Mouse (Mus musculus): Measurements from ENCODE around the gene Nkx6-2. TPM values are rescaled to one million over a fixed set of nuclear protein-coding genes. Genes with fewer than 3 reads are reported as not detected.

Gene Nkx6-2
- total RNA-seq, 2 experiments from 2014 or later: not detected

DNA sequence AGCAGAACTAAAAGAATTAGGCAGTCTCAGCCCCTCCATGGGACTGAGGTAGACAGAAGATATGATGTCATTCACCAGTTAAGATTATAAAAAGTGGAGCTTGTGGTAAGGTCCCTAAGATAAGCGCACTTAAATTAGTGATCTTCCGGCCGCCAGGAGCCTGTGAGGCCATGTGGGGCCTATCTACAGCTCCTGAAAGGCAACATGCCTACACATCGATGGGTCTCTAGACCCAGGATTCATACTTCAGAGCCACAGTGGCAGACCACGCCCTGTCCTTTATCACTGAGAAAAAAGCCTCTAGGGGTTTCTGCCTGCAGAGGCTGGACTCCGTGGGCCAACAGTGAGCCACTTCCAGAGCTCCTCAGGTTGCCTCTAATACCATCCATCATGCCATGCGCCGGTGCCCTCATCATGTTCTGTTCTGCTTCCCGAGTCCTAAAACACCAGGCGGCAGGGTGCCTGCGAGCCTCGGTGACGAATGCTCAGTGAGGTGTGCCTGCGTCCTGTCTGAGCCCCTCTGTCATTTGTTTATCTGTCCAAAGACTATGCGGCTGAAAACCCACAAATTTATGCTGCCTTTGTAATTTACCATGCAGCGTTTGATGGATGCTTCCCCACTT, 6.4 kb downstream of the Nkx6-2 start:
- intact Hi-C loops (cut with DNase I): no loop called here
- no peak for DNase-seq

DNA sequence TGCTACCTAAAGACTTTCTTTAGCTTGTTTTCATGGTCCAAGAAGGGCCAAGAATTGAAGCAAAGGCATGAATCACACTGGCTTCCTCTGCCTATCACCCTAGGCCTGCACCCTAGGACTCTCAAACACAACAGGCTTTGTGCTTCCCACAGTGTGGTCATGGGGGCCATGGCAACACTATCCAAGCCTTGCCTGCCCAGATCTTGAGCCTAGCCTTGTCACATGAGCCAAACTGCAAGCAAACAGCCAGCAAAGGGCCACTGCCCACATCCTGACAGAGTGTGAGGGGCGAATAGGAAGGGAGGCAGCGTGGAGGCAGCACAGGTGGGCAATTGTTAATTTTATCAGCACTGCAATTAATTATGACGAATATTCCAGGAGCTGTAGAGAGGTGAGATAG, 9.9 kb downstream of the Nkx6-2 start:
- DNase-seq: no peak
- intact Hi-C loops (cut with DNase I): no loop called here

DNA sequence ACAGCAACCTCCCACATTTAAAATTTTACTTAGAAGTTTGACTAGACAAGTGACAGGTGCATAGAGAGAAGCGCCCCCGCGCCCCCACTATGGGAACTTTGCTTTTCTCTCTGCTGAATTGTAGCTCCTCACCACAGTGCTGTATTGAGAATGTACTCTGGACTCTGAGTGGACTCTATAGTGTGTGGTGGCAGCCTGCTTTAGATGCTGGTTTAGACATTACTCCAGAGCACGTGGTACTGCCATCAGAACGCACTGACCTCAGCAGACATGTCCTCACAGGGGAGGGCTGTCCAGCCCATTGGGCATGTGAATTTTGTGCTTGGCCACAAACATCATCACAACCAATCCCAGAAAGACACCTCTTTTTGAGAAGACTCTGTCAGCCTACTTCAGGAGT, 11.8 kb downstream of the Nkx6-2 start:
- intact Hi-C loops (cut with DNase I): no loop called here
- no peak for DNase-seq

DNA sequence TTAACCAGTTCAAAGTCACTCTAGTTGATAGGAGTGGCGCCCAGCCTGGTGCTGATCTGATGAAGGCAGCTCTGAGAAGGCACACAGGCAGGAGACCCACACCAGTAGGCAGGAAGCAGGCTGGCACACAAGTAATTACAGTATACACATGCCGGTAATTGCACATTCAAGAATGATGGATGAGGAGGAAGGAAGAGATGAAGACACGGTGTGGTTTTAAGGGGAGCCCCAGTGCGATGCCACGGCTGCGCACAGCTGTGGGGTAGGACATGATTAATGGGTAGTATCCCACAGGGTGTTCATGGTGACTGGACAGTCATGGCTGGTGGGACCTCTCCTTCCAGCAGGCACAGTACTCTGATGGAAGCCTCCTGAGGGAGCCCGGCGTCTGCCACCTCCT, 16.1 kb downstream of the Nkx6-2 start:
- intact Hi-C loops (cut with DNase I): no loop called here
- DNase-seq: no peak

DNA sequence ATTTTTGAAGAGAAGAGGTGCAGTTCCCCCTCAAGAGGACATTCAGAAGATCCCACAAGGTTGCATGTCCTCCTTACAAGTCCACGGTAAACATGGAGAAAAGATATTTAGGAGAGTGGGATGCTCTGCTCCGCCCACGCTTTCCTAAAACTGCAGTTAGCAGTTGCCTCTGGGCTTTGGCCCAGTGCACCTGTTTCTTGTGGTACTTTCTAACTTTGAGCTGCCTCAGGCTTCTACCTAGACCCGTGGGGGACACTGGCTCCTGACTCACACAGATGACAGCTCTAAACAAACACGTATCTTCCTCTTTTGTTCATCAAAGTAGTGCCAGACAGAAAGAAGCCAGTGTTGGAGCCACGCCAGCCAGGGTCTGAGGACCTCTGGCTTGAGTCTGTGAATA, 16.6 kb downstream of the Nkx6-2 start:
- intact Hi-C loops (cut with DNase I): no loop called here
- no peak for DNase-seq

DNA sequence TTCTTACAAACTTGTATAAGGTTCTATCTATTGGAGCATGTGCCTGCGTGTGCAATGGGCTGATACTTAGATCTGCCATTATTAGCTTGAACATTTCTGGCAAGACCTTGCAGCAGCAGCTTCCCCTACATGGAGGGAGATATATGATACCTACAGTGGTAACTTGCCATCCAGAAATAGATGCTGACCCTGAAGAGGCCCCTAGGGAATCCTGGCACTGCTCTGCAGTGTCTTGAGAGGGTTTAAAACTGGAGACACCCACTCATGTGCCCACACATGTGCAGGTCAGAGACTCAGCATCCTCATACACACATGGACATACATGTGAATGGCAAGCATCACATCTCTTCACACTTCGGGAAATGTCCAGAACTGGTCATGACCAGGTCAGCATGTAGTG, 18.4 kb downstream of the Nkx6-2 start:
- intact Hi-C loops (cut with DNase I): no loop called here
- DNase-seq: no peak

DNA sequence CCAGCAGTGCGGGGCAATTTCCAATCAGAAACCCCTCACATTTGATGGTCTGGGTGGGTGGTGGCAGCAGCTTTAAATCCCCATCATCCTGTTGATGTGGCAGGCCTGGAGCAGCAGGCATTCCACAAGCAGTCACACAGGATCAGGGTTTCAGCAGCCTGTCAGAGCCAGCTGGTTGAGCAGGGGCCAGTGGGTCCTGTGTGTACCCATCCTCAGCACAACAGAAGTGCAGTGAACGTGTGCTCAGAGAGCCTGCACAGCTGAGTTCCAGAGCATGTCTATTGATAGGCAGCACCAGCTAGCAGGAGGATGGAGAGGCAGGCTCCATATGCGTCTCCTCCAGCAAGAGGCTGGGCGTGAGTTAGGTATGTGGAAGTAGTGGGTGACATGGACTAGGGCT, 19.2 kb downstream of the Nkx6-2 start:
- DNase-seq: no peak

DNA sequence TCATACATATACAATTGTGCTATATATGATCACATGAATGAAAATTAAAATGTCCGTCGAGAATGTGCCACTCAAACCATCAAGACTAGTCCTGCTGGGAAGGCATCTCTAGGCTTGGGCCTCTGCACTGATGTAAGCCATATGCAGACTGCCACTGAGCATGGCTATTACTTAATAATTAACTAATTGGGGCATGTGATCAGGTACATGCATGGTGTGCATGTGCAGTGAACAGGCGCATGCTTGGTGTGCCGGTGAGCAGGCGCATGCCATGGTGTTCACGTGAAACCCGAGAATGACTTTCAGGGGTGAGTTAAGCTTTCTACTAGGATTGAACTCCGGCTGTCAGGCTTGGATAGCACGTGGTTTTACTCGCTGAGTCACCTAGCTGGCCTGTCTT, 22.9 kb downstream of the Nkx6-2 start:
- DNase-seq: no peak
- intact Hi-C loops (cut with DNase I): no loop called here

More for the DNA sequence above, 19.2 kb downstream of the Nkx6-2 start:
- intact Hi-C loops (cut with DNase I): no loop called here

DNA sequence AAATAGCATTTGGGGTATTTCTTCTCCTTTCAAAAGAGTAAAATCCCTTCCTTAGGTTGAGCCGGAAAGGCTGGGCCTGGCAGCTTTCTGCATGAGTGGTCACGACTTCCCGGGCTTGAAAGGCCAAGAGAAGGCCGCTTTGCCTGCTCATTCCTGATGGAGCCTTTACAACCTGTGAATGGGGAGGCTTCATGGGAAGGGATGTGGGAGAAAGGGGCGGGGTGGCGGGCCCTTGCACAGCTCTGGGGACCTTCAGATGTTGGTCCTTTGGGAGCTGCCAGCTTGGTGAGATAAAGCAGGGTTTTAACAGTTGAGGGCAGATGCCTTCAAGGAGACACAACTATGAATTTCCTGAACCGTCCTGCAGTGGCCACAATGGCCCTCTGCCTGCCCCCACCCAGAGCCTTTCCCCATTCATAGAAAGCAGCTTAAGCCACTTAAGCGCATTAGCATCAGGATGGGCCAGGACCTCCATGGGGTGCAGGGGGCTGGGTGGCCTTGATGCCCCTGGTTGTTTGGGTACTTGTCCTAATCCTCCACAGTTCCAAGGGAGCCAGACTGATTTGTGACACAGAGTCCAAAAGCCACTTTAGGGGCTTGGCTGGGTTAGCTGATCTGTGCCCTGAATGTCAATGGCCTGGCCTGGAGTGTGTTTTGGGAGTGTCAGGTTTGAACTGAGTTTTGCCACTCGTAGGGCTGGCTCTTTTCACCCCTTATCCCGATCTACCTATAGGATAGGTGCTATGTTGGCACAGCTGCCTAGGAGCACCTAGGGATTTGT, 25.7 kb downstream of the Nkx6-2 start:
- no peak for DNase-seq
- intact Hi-C loops (cut with DNase I): no loop called here

DNA sequence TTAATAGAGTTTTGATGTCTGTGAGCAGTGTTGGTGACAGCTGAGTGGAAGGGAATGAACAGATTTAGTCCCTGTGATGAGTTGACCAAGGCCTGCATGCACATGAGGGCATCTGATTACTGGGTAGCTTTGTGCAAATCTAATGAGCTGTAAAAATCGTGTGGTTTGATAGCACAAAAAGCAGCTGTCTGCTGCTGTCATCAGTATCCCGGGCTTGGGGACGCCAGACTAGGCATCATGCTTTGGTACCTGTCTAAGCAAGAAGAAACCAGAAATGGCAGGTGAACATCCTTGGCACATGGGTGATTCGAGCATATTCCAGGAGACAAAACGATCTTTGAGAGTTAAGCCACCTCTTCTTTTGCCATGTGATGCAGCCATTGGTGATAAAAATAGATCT, 26.3 kb downstream of the Nkx6-2 start:
- intact Hi-C loops (cut with DNase I): no loop called here
- DNase-seq: no peak

DNA sequence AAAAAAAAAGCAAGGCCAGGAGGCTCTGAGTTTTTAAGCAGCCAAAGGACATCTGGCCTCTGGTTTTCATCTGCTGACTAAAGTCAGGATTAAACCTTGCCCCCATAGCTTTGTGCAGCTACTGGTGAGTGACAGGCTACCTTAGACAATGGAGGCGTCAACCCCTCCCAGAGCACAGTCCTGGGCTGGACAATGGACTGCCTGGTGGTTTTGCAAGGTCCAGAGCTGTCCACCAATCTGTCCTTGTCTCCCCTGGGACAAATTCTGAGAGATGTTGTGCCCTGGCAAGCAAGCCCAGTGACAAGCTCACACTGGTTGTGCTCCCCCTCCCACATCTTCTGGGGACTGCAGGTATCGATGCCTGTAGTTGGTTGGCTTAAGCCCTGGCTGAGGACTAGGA, 31.1 kb downstream of the Nkx6-2 start:
- no peak for DNase-seq
- intact Hi-C loops (cut with DNase I): no loop called here

DNA sequence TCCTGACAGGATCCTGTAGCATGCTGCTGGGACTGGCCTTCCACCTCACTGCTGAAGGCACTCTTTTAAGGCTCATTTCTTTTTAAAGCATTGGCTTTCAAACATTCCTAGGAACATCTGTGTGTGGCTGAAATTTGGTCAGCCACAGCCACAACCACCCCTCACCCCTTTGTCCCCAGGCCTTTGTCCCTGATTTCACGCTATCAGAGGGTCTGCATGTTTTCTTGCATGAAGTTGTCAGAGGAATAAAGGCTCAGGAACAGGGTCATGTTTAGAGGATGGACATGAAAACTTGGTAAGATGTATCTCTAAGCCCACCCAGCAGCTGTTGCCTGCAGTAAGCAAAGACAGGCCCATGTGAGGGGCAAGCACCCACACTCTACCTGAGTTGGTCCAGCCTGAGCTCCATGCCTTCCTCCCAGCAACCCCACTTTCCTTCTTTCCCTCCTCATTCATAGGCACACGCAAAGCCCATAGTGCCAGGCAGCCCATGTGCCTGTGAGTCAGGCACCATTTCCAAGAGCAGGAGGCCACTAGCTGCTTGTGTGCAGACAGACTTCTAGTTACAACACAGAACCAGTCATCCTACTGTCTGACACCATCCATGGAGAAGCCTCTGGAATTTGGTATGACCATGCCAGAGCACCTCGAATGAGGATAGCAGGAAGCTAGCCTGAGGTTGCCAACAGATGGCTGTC, 32.4 kb downstream of the Nkx6-2 start:
- DNase-seq: no peak
- intact Hi-C loops (cut with DNase I): no loop called here

DNA sequence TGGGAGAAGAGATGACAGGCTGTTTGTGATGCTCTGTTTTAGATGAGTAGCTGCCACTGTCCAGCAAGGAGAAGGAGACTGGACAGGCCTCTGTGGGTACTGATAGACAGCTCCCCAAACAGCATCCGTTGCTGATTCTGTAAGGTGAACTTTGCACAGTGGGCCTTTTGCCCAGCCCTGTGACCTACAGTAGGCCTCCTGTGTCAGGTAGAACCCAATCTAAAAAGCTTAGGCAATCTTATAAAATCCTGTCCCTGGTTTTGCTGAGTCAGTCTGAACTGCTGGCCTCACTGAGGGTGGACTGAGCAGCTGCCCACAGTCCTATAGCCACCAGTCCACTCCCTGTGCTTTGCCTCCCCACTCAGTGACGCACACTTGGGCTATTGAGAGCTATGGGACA, 35.3 kb downstream of the Nkx6-2 start:
- intact Hi-C loops (cut with DNase I): no loop called here
- no peak for DNase-seq

DNA sequence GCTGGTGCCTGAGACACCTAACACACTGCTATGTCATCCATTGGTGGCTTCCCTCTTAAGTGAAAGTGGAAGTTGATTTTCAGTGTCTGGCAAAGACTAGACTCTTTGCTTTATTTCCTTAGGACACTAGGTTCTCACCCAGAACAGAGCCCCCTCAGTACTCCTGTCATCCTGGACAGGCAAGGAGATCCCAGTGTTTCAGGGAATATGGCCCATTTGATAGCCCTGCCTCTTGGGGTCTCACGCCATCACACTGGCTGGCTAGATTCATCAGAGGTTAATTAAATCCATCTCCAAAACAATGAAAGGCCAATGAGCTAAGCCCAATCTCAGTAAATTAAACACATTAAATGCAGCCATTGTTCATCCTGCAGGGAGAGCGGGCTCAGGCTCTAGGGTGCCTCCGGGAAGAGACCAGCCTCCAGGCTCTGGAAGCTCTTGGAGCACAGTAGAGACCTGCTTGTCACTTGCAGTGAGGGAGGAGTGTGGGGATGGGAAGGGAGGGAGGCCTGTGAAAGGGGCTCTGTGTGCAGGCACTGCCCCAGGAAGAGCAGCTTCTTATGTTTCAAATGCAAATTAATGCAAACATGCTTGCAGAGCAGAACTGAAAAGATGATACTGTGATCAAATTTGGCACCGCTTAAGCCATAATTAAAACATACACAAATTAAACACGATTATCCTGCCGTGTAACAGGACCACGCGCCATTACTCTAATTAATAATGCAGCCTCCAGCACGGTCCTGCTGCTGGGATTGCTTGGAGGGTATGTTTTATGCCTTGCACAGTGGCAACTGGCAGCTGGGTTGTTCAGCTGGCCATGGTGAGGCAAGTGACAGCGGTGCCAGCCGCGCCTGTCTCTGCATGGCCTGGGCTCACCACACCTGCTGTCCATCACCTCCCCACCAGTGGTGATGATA, 37.6 kb downstream of the Nkx6-2 start:
- intact Hi-C loops (cut with DNase I): no loop called here
- DNase-seq: no peak

DNA sequence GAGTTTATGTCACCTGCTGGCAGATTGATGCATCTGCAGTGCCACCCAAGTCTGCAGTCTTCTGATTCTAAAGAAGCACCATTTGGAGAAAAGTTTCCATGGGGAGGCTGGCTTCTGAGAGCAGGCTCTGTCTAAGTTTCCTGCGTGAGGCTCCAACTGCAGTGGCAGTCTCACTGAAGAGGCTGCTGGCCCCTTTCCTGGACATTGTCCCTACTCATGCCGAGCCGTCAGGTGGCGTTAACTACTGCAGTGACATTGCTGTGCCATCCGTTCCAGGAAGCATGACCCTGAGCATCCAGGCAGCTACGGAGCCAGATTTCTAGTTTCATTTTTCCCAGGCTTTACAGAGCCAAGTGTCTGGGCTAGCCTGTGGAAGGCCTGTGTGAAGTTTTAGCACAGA, 41.2 kb downstream of the Nkx6-2 start:
- intact Hi-C loops (cut with DNase I): no loop called here
- DNase-seq: no peak

DNA sequence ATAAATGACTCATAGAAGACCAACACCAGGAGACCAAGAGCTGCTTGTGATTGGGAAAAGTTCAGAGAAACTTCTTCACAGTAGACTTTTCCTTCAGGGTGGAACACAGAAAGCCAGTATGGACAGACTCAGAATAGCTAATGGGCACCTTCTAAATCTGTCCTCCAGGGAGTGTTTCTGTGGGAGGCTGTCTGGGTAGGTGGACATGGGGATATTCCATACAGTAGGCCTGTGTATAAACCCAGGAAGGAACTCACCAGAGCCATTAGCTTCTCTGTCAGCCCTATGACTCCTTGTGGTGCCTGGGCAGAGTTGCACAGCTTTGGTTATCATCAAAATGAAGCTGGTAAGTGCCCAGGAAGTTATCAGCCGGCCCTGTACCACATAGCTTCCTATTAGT, 42.0 kb downstream of the Nkx6-2 start:
- intact Hi-C loops (cut with DNase I): no loop called here
- DNase-seq: no peak

DNA sequence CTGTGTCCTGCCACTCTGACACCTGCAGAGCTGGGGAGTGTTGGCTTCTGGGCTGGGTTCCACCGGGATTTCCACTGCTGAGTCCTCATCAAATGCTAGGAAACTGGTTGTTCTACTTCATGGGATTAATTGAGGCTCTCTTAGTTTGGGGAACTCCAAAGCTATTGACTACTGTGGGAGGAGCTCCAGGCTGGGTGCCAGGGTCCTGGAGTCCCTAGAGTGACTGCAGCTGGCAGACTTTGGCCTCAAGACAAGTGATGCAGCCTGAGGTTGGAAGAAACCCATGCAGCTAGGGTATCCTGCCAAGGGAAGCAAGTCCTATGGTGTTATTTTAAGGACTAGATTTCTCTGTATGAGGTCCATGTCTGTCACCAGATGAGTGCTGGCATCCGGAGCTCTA, 44.1 kb downstream of the Nkx6-2 start:
- intact Hi-C loops (cut with DNase I): no loop called here
- peak; percentile 21 to 30 for DNase-seq

DNA sequence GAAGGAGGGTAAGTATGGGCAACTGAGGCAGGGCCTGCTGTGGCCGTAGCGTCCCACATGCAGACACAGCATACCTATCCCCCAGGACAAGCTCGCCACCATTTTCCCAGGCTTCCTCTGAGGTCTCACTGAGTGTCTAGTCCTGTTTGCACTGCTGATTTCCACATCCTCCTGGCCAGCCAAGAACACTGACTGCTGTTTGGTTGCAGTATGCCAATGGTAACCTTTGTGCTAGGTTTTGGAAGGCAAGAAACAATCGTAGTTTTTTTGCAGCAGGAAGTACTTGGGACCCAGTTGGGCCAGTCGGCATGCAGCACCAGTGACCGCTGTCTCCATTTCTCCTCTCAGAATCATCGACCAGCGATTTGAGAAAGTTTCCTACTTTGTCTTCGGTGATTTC, 44.8 kb downstream of the Nkx6-2 start:
- intact Hi-C loops (cut with DNase I): no loop called here
- no peak for DNase-seq

DNA sequence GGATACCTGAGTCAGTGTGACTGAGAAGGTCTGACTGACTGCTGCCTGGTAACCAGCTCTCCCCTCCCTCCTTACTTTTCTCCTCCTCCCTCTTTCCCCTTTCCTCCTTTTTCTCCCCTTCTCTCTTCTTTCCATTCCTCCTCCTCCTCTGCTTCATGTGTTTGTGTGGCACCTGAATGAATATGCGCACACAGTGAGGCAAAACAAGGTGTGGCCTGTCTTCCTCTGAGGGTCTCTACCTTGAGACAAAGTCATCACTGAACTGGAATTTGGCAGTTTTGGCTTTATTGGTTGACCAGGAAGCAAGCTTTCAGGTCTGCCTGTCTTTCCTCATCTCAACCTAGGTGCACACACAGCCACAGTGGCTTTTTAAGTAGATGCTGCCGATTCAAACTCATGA, 45.8 kb downstream of the Nkx6-2 start:
- intact Hi-C loops (cut with DNase I): no loop called here

DNA sequence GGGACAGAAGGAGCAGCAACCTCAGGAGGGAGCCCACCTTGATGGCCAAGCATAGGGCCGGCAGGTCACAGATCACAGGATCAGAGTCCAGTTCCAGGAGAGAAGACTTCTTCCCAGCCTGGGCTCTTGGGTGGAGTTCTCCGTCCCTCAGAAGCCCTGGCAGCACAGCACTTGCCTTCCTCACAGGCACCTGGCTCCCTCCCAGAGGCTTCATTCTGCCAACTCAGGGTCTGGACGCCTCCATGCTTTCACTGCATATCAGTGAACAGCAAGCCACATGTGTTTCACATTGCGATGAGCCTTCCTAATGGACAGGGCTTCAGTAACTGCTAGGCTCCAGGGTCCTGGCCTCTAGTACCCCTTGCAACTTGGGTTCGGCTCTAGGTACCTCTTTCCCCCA, 46.3 kb downstream of the Nkx6-2 start:
- DNase-seq: peak; percentile 23 to 34

More for the DNA sequence above, 45.8 kb downstream of the Nkx6-2 start:
- DNase-seq: no peak

DNA sequence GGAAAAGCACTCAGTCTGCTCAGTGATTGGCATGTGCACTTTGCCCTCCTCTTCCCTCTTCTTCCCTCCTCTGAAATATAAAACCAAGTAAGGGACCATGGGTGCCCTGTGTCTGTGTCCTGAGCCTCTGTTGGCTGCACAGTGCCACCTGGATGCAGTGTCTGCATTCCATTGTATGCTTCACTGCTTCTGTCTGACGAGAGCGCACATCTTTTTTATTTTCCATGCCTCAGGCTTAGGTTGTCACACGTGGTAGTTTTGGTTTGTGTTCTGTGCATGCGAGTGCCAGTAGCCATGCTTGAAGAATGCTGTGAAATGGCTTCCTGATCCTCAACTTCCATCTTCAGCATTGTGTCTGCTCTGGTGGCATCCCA, 51.2 kb downstream of the Nkx6-2 start:
- intact Hi-C loops (cut with DNase I): no loop called here
- DNase-seq: no peak

More for the DNA sequence above, 46.3 kb downstream of the Nkx6-2 start:
- intact Hi-C loops (cut with DNase I): no loop called here

Measured in gastrocnemius, postnatal 36 days (tissue).